Mouse (Mus musculus) embryonic facial prominence, embryonic 12.5 days (tissue): ENCODE measurements around the gene Znhit1. TPM values are rescaled to one million over a fixed set of nuclear protein-coding genes. Genes with fewer than 3 reads are reported as not detected.

Experiments used
- ATAC-seq: fragments of 200-750 bp; cut with Nextera tagmentation; 2 replicates; pipeline ENCODE4 v1.8.0; 2017; ENCODE audit not compliant: insufficient number of reproducible peaks, insufficient read depth, low FRiP score, low TSS enrichment
- H3K27ac ChIP-seq: fragments of 300-500 bp; sonication (generic); 2 replicates; pipeline ENCODE4 v1.5.1; 2016; ENCODE audit warnings: mild to moderate bottlenecking
- H3K27me3 ChIP-seq: fragments of 300-500 bp; sonication (generic); 2 replicates; pipeline ENCODE4 v1.6.1; 2016; ENCODE audit warnings: mild to moderate bottlenecking, moderate library complexity
- H3K36me3 ChIP-seq: fragments of 300-500 bp; sonication (generic); 2 replicates; pipeline ENCODE4 v1.6.1; 2016; ENCODE audit warnings: mild to moderate bottlenecking
- H3K4me1 ChIP-seq: fragments of 300-500 bp; sonication (generic); 2 replicates; pipeline ENCODE4 v1.6.1; 2016
- H3K4me2 ChIP-seq: fragments of 300-500 bp; sonication (generic); replicated peaks from 2 replicates; pipeline ENCODE4 v1.6.1; 2016; ENCODE audit warnings: mild to moderate bottlenecking, moderate library complexity
- H3K4me3 ChIP-seq: fragments of 300-500 bp; sonication (generic); 2 replicates; pipeline ENCODE4 v1.5.1; 2016; ENCODE audit warnings: mild to moderate bottlenecking
- H3K9ac ChIP-seq: fragments of 300-500 bp; sonication (generic); 2 replicates; pipeline ENCODE4 v1.6.1; 2016; ENCODE audit warnings: mild to moderate bottlenecking, moderate library complexity
- H3K9me3 ChIP-seq: fragments of 300-500 bp; sonication (generic); 2 replicates; pipeline ENCODE4 v1.6.1; 2016; ENCODE audit warnings: mild to moderate bottlenecking, moderate library complexity
- WGBS: fragments of 180-500 bp; shearing (Covaris S2); methylation state at CpG from one replicate; pipeline ENCODE4 v1.1.7; 2016; 5-methylcytosine and 5-hydroxymethylcytosine counted together
- polyA plus RNA-seq: library from polyadenylated mRNA; unstranded; fragments of >200 nt; fragmentation: Nextera tagmentation; extraction: Ambion mirVana; gene quantifications from 2 replicates; pipeline ENCODE4 v1.2.1, GENCODE M21; 2016

The Znhit1 gene
- 115 and 128 TPM in 2 replicates for polyA plus RNA-seq

DNA sequence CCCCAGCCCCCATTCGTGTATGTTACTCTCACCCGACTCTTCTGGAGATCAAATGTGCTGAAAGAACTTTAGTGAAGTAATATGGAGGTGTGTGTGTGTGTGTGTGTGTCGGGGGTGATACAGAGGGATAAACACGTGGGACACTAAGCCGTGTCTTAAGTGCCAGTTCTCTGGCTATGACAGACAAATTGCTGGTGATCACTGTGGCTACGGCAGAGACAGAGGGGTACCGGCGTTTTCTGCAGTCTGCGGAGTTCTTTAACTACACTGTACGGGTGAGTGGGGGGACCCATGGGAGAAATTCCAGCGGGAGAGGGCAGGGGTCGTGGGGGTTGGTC is at the start of gene Znhit1:
Gene Znhit1, minus strand, starts transcription at position 88 of the 338 bp plus-strand sequence.
- H3K36me3 ChIP-seq = peaks cover 50% of the 10 kb centered on the region
- peaks cover 16% of the 10 kb centered on the region; the same call in 1 of the 2 replicates for H3K4me1 ChIP-seq
- peak within 1 kb of the TSS; percentile 84 for H3K4me3 ChIP-seq
- H3K27ac ChIP-seq = peak within 1 kb of the TSS; percentile 98
- no peaks in the 10 kb centered on the region for H3K27me3 ChIP-seq
- ATAC-seq = no peak
- no peaks in the 10 kb centered on the region for H3K9me3 ChIP-seq
- 5% methylated on average over 12 of the region's 12 CpGs for WGBS
- peak within 1 kb of the TSS; percentile 90 for H3K9ac ChIP-seq
- H3K4me2 ChIP-seq = peak within 1 kb of the TSS; percentile 77

DNA sequence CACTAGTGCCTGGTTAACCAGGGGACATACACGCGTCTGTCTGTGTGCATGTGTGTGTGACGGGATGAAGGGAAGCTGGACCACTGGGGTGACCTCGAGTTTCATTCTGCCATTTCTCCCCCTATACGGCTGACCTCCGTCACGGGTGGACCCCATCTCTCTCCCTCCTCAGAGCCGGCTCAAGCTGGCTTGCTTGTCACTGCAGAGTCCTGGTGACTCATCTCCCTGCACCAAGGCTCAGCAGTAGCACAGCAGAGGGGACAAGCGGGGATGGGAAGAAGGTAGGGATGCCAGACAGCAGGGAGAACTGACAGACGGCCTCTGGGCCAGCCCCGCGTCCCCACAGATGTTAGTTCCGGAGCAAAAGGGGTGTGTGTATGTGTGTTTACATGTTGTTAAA is 48.4 kb upstream of the Znhit1 start:
- H3K4me1 ChIP-seq = peaks cover 13% of the 10 kb centered on the region
- H3K27me3 ChIP-seq = peaks cover 18% of the 10 kb centered on the region
- no peak overlapping the region for H3K9ac ChIP-seq
- H3K4me2 ChIP-seq = no peak overlapping the region
- WGBS = 85% methylated on average over 13 of the region's 13 CpGs
- H3K9me3 ChIP-seq = no peaks in the 10 kb centered on the region
- H3K27ac ChIP-seq = no peak overlapping the region
- peaks cover 42% of the 10 kb centered on the region for H3K36me3 ChIP-seq
- no peak for ATAC-seq
- no peak overlapping the region for H3K4me3 ChIP-seq

DNA sequence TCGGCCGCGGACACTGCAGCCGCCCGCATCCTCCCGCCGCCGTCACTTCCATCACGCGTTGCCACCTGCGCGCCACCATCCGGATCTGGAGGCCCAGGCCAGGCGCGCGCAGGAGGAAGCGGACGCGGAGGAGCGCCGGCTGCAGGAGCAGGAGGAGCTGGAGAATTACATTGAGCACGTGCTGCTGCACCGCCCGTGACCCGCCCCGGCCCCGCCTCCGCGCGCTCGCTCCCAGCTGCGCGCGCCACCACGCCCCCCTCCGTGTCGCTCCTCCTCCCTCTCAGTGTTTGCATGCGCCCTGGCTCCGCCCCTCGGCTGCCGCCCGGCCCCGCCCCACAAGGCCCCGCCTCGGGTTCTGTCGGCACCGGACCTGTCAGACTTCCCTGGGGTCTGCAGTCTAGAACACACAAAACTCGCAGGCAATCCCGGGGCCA is 44.8 kb upstream of the Znhit1 start:
- Histone ChIP-seq H3K4me2 (peak overlapping the region; percentile 99), H3K9ac (peak overlapping the region; percentile 36), H3K4me1 (peaks cover 33% of the 10 kb centered on the region), H3K4me3 (peak overlapping the region; percentile 45), H3K27ac (no peak overlapping the region), H3K9me3 (no peaks in the 10 kb centered on the region), H3K36me3 (peaks cover 10% of the 10 kb centered on the region), H3K27me3 (peaks cover 54% of the 10 kb centered on the region)
- under 1% methylated on average over 42 of the region's 49 CpGs for WGBS
- peak; percentile 77 for ATAC-seq

DNA sequence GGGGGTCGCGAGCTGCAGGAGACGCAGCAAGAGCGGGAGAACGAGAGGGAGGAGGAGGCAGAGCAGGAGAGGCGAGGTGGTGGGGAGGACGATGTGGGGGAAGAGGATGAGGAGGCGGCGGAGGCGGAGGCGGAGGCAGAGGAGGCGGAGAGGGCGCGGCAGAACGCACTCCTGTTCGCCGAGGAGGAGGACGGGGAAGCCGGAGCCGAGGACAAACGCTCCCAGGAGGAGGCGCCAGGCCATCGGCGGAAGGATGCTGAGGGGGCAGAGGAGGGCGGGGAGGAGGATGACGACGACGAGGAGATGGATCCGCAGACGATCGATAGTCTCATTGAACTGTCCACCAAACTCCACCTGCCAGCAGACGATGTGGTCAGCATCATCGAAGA is 44.2 kb upstream of the Znhit1 start:
- Histone ChIP-seq H3K4me3 (peak overlapping the region; percentile 45), H3K9ac (peak overlapping the region; percentile 24; the same call in 1 of the 2 replicates), H3K27ac (no peak overlapping the region), H3K4me2 (peak overlapping the region; percentile 99), H3K27me3 (peaks cover 58% of the 10 kb centered on the region), H3K36me3 (peaks cover 3% of the 10 kb centered on the region; the same call in 1 of the 2 replicates), H3K9me3 (no peaks in the 10 kb centered on the region), H3K4me1 (peaks cover 33% of the 10 kb centered on the region)
- WGBS = 1% methylated on average over 31 of the region's 33 CpGs
- no peak for ATAC-seq

DNA sequence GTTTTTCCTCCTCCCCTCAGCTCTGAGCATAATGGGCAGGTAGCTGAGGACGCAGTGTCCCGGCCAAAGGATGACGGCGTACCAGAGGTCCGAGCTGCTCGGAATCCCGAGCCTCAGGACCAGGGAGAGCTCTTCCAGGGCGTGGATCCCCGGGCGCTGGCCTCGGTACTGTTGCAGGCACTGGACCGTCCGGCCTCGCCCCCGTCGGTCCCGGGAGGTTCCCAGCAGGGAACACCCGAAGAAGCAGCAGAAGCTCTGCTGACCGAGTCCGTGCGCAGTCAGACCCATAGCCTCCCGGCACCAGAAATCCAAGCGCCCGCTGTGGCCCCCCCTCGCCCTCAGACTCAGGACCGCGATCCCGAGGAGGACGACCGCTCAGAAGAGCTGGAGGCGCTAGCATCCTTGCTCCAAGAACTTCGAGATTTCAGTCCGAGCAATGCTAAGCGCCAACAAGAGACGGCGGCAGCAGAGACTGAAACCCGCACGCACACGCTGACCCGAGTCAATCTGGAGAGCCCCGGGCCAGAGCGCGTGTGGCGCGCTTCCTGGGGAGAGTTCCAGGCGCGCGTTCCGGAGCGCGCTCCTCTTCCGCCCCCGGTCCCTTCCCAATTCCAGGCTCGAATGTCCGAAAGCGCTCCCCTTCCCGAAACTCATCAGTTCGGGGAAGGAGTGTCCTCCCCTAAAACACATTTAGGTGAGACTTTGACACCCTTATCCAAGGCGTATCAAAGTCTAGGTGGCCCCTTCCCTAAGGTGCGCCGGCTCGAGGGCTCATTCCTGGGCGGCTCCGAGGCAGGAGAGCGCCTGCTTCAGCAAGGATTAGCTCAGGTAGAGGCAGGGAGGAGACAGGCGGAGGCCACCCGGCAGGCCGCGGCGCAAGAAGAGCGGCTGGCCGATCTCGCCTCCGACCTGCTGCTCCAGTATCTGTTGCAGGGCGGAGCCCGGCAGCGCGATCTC is 43.5 kb upstream of the Znhit1 start:
- ATAC-seq = no peak
- H3K4me1 ChIP-seq = peaks cover 33% of the 10 kb centered on the region
- peak overlapping the region; percentile 99 for H3K4me2 ChIP-seq
- peak overlapping the region; percentile 45 for H3K4me3 ChIP-seq
- peaks cover 65% of the 10 kb centered on the region for H3K27me3 ChIP-seq
- no peaks in the 10 kb centered on the region for H3K9me3 ChIP-seq
- under 1% methylated on average over 78 of the region's 78 CpGs for WGBS
- no peaks in the 10 kb centered on the region for H3K36me3 ChIP-seq
- H3K9ac ChIP-seq = no peak overlapping the region
- no peak overlapping the region for H3K27ac ChIP-seq

DNA sequence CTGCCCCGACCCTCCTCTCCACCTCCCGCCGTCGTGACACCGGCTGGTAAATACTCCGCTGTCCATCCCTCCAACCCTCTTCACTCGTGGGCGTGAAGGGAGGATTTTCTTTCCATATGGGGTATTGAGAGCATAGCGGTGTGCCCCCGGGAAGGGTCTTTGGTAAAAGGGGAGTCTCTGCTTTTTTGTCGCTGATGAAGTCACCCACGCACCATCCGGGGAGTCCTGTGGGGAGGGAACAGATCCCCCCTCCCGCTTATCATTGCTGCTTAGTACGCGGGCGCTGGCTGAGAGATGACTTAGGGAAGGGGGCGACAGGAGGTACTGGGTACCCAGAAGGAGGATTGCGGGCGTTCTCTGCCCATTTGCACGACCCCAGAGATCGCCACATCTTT is 42.6 kb upstream of the Znhit1 start:
- ATAC-seq = no peak
- H3K9me3 ChIP-seq = no peaks in the 10 kb centered on the region
- peak overlapping the region; percentile 99 for H3K4me2 ChIP-seq
- peaks cover 33% of the 10 kb centered on the region for H3K4me1 ChIP-seq
- H3K27ac ChIP-seq = no peak overlapping the region
- peaks cover 74% of the 10 kb centered on the region for H3K27me3 ChIP-seq
- no peaks in the 10 kb centered on the region for H3K36me3 ChIP-seq
- peak overlapping the region; percentile 28; the same call in 1 of the 2 replicates for H3K4me3 ChIP-seq
- 13% methylated on average over 22 of the region's 22 CpGs for WGBS
- H3K9ac ChIP-seq = no peak overlapping the region

DNA sequence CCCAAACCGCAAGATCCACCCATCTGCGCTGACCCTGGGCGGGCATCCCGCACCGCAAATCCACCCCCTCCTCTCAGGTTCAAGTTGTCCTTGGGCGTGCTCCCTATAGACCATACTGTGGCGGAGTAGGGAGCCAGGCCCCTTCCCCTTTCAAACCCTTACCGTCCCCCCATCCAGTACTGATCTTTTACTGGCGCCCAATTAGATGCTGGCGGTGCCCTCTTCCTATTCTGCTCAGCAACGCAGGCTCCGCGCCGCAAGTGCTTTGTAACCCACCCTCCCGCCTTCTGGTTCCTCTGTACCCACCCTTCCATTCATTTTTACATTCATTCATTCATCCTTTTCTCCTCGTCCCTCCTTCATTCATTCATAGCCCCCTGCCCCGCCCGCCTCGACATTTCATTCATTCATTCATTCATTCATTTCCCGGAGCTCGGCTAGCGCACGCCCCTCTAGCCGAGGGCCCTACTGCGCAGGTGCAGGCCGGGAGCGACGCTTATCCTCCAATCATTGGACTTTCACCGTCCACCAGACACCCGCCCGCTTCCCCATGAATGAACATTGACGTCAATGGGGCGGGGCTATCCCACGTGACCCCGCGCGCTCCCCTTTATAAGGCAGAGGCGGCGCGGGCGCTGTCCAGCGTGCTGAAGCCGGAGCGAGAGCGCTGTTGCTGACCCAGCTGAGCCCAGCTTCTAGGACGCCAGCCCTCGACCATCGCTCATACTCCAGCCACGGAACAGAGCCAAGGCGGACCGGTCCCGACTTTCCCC is 42.0 kb upstream of the Znhit1 start:
- Histone ChIP-seq H3K9ac (no peak overlapping the region), H3K9me3 (no peaks in the 10 kb centered on the region), H3K27me3 (peaks cover 80% of the 10 kb centered on the region), H3K4me3 (peak overlapping the region; percentile 28), H3K4me2 (peak overlapping the region; percentile 99), H3K4me1 (peaks cover 35% of the 10 kb centered on the region), H3K36me3 (no peaks in the 10 kb centered on the region), H3K27ac (no peak overlapping the region)
- under 1% methylated on average over 52 of the region's 52 CpGs for WGBS
- peak; percentile 44; the same call in 1 of the 2 replicates for ATAC-seq

DNA sequence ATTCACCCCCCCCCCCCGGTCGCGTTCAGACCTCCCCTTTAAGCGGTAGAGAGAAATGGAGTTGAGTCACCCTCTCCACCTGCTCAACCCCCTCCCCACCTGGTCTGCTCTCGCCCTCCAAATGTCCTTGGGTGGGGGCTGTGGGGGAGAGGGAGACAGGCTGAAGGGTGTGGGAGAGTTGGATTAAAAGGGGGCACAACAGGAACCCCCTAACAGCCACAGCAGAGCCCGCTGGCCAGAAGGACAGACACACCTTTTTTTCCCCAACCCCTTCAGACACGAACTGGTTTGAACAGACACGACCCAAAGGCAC is 41.4 kb upstream of the Znhit1 start:
- WGBS = 4% methylated on average over 8 of the region's 8 CpGs
- no peak for ATAC-seq
- Histone ChIP-seq H3K9me3 (no peaks in the 10 kb centered on the region), H3K9ac (no peak overlapping the region), H3K27ac (no peak overlapping the region), H3K36me3 (no peaks in the 10 kb centered on the region), H3K4me3 (peak overlapping the region; percentile 28), H3K4me1 (peaks cover 37% of the 10 kb centered on the region), H3K27me3 (peaks cover 86% of the 10 kb centered on the region), H3K4me2 (peak overlapping the region; percentile 99)

DNA sequence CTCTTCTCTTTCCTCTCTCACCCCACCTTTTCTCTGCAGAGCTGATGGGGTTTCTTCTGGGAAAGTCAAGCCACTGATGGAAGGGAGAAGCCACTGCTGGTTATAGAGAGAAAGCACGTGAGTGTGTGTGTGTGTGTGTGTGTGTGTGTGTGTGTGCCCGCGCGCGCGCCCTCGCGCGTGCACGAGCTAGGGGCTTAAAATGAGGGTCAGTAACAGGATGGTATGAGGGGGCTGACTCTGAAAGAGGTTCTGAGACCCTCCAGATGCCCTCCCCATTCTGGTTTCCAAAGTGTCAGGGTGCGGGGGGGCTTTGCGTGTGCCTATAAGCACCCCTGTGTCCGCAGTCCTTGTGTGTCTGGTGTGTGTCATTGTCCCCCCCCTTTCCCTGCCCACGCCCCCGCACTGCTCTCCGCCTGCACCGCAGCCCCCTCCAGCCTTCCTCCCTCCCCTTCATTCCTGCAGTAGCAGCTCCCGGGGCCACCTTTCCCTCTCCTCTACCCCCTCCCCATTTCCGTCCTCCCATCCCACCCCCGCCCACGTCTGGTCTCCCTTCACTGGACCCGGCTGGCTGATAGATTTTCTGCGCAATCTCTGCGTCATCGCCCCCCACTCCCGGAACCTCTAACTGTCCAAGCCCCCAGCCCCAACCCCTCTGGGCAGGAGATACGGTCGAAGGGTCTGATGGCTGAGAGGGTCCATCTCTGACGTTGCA is 40.9 kb upstream of the Znhit1 start:
- peak overlapping the region; percentile 28 for H3K4me3 ChIP-seq
- H3K4me2 ChIP-seq = 0 out of 2 replicates have a peak overlapping the region, but pooled peaks have one; percentile 7
- H3K27me3 ChIP-seq = peaks cover 89% of the 10 kb centered on the region

DNA sequence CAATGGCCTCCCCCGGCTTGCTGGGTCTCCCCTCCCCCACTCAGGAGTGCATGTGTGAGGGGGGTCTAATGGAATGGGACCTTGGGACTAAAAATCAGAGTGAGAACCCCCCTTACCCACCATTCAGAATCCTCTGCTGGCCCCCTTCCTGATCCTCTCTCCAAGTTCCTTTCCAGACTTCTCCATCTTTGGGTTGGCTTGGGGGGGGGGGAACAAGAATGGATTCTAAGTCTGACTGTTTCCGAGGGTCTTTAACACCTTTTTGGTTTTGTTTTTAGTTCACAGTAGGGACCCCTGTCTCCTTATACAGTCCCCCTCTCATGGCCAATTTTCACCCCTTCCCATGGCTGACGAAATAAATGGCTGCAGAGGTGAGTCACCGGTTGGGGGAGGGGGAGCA is 38.3 kb upstream of the Znhit1 start, which contains the start of gene Vgf:
Gene Vgf, plus strand, starts transcription at position 301 of the 400 bp plus-strand sequence.
- H3K27ac ChIP-seq = no peak within 1 kb of the TSS
- H3K36me3 ChIP-seq = no peaks in the 10 kb centered on the region
- no peak within 1 kb of the TSS for H3K4me3 ChIP-seq
- WGBS = 27% methylated on average over 3 of the region's 4 CpGs
- H3K9ac ChIP-seq = no peak within 1 kb of the TSS
- H3K4me2 ChIP-seq = 0 out of 2 replicates have a peak within 1 kb of the TSS, but pooled peaks have one; percentile 8
- ATAC-seq = no peak
- H3K9me3 ChIP-seq = no peaks in the 10 kb centered on the region
- H3K27me3 ChIP-seq = peaks cover 72% of the 10 kb centered on the region
- peaks cover 23% of the 10 kb centered on the region for H3K4me1 ChIP-seq

More for the DNA sequence above, 40.9 kb upstream of the Znhit1 start:
- Histone ChIP-seq H3K4me1 (peaks cover 37% of the 10 kb centered on the region), H3K27ac (no peak overlapping the region), H3K36me3 (no peaks in the 10 kb centered on the region), H3K9me3 (no peaks in the 10 kb centered on the region), H3K9ac (no peak overlapping the region)
- 4% methylated on average over 27 of the region's 29 CpGs for WGBS
- no peak for ATAC-seq

DNA sequence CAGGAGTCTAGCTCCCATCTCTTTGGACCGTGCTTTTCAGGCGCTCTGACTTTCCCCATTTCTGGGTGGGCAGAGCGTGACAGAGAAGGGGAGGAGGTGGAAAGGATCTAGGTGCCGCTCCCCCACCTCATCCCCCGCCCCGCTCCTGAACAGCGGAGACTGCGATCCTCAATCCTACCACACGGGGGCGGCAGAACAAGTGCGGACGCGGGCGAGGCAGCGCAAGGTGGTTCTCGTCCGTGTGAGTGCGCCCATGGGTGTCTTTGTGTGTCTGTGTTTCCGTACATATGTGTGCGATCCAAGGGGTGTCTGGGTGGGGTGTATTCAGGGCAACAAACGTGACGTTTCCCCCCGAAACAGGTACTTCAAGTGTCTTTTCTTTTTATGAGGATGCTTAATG is 37.3 kb upstream of the Znhit1 start:
- peak overlapping the region; percentile 8; the same call in 1 of the 2 replicates for H3K4me2 ChIP-seq
- WGBS = 2% methylated on average over 23 of the region's 23 CpGs

More for the DNA sequence above, 37.3 kb upstream of the Znhit1 start:
- Histone ChIP-seq H3K27ac (no peak overlapping the region), H3K9me3 (no peaks in the 10 kb centered on the region), H3K4me1 (peaks cover 14% of the 10 kb centered on the region), H3K9ac (no peak overlapping the region), H3K36me3 (no peaks in the 10 kb centered on the region), H3K4me3 (no peak overlapping the region), H3K27me3 (peaks cover 62% of the 10 kb centered on the region)
- no peak for ATAC-seq
